Mouse (Mus musculus) lung, postnatal 0 days (tissue): ENCODE data around the gene Ecsit. TPM values are rescaled to one million over a fixed set of nuclear protein-coding genes. Genes with fewer than 3 reads are reported as not detected.

Source experiments
- ATAC-seq: fragments of 200-750 bp; cut with Nextera tagmentation; 2 replicates; pipeline ENCODE4 v1.8.0; 2017; ENCODE audit warnings: moderate library complexity
- DNase-seq: peaks from one replicate; pipeline ENCODE4 v3.0.0-alpha.2; 2016; ENCODE audit warnings: low spot score
- H3K27ac ChIP-seq: fragments of 300-500 bp; sonication (generic); 2 replicates; pipeline ENCODE4 v1.5.1; 2014; ENCODE audit warnings: antibody characterized with exemption, mild to moderate bottlenecking, low read length, mixed read lengths
- H3K27me3 ChIP-seq: fragments of 300-500 bp; sonication (generic); replicated peaks from 2 replicates; pipeline ENCODE4 v1.6.1; 2014; ENCODE audit warnings: low read length, mixed read lengths; ENCODE audit not compliant: insufficient read depth
- H3K36me3 ChIP-seq: fragments of 300-500 bp; sonication (generic); 2 replicates; pipeline ENCODE4 v1.6.1; 2014; ENCODE audit warnings: low read length, mixed read lengths; ENCODE audit not compliant: insufficient read depth
- H3K4me1 ChIP-seq: fragments of 300-500 bp; sonication (generic); 2 replicates; pipeline ENCODE4 v1.6.1; 2014; ENCODE audit warnings: antibody characterized with exemption, low read depth, low read length, mixed read lengths; ENCODE audit not compliant: insufficient read depth
- H3K4me2 ChIP-seq: fragments of 300-500 bp; sonication (generic); replicated peaks from 2 replicates; pipeline ENCODE4 v1.6.1; 2014; ENCODE audit warnings: low read depth, mild to moderate bottlenecking, low read length, moderate library complexity, mixed read lengths
- H3K4me3 ChIP-seq: fragments of 300-500 bp; sonication (generic); 2 replicates; pipeline ENCODE4 v1.5.1; 2014; ENCODE audit warnings: low read depth, low read length
- H3K9ac ChIP-seq: fragments of 300-500 bp; sonication (generic); replicated peaks from 2 replicates; pipeline ENCODE4 v1.6.1; 2014; ENCODE audit warnings: low read depth, mild to moderate bottlenecking
- H3K9me3 ChIP-seq: fragments of 300-500 bp; sonication (generic); 2 replicates; pipeline ENCODE4 v1.6.1; 2016; ENCODE audit warnings: low read length, mixed read lengths
- CTCF ChIP-seq: IDR thresholded peaks from 2 replicates; pipeline ENCODE4 v1.5.1; 2016; ENCODE audit warnings: antibody characterized with exemption, mild to moderate bottlenecking
- EP300 ChIP-seq: IDR thresholded peaks from 2 replicates; pipeline ENCODE4 v1.6.1; 2016; ENCODE audit warnings: antibody characterized with exemption, mild to moderate bottlenecking, control low read depth
- WGBS: fragments of 180-500 bp; shearing (Covaris S2); extraction: QIAGEN DNeasy Blood & Tissue Kit; methylation state at CpG from one replicate; pipeline ENCODE4 v1.1.7; 2014; 5-methylcytosine and 5-hydroxymethylcytosine counted together
- polyA plus RNA-seq: library from polyadenylated mRNA; unstranded; fragments of >200 nt; fragmentation: Nextera tagmentation; extraction: Ambion mirVana; gene quantifications from 2 replicates; pipeline ENCODE4 v1.2.1, GENCODE M21; 2015

Gene Ecsit
- polyA plus RNA-seq, 1 experiment from 2014 or later: 21.9 TPM

- Histone ChIP-seq H3K4me1 (no peaks in the 10 kb centered on the region; the same call in 1 of the 2 replicates), H3K27me3 (peaks cover 20% of the 10 kb centered on the region), H3K9me3 (no peaks in the 10 kb centered on the region), H3K36me3 (0 out of 2 replicates have a peak, but pooled peaks cover 4% of the 10 kb centered on the region), H3K27ac (no peak overlapping the region), H3K4me2 (no peak overlapping the region), H3K4me3 (no peak overlapping the region), H3K9ac (no peak overlapping the region)
- 83% methylated on average over 5 of the region's 9 CpGs for WGBS
- ATAC-seq (no peak), DNase-seq (no peak)
- no peak for TF ChIP-seq CTCF
- no peak for TF ChIP-seq EP300
Observed at GRCm38 (mm10) chr9:22057031-22057517, 28.2 kb downstream of the Ecsit start.

DNA sequence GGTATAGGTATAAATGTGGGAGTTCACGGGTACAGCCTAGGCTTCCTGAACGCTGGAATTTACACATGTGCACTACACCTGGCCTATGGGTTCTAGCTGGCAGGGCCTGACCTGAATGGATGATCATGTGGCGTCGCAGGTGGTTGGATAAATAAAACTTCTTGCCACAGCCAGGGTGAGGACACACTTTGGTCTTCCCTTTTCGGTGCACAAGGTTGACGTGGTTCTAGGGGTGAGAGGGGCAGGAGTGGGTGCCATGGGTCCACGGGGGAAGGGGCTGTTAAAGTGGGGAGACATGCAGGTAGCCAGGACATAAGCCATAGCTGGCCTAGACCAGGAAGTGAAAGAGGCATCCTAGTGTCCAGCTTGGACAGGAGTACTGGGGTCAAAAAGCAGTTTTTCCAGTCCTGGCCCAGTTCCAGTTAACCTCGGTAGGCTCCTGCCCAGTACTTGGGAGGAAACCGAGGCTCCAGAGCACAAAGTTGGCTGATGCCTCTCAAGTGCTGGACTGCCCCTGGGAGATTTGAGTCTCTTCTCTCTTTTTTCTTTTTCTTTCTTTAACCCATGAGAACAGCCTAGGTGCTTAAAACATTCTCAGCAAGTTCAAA, 28.8 kb downstream of the Ecsit start:
- TF ChIP-seq CTCF (no peak), EP300 (no peak)

DNA sequence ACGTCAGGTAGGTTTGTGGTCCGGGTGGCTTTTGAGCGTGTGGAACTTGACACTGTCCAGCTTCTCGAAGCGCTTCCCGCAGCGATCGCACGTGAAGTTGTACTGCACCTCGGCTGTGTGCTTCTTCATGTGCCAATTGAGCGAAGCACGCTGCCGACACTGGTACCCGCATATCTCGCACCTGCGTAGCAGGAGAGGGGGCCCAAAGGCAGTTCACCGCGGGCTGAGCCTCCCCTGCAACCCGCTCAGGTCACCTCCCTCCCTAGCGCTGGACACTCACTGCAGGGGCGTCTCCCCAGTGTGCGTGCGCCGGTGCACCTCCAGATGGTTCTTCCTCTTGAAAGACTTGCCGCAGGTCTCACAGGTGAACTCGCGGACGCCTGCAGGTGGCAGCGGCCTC, 29.5 kb downstream of the Ecsit start:
- WGBS: 28% methylated on average over 29 of the region's 29 CpGs
- TF ChIP-seq CTCF (no peak), EP300 (no peak)
- ATAC-seq: no peak

More for the DNA sequence above, 28.8 kb downstream of the Ecsit start:
- Histone ChIP-seq H3K36me3 (0 out of 2 replicates have a peak, but pooled peaks cover 4% of the 10 kb centered on the region), H3K9ac (no peak overlapping the region), H3K9me3 (no peaks in the 10 kb centered on the region), H3K4me2 (no peak overlapping the region), H3K4me1 (no peaks in the 10 kb centered on the region; the same call in 1 of the 2 replicates), H3K27me3 (peaks cover 27% of the 10 kb centered on the region), H3K4me3 (no peak overlapping the region), H3K27ac (no peak overlapping the region)
- 57% methylated on average over 9 of the region's 9 CpGs for WGBS
- ATAC-seq: no peak
- no peak for DNase-seq

GRCm38 (mm10) chr9:22054411-22055076, 30.7 kb downstream of the Ecsit start:
- no peak for TF ChIP-seq EP300
- peak; percentile 68 for TF ChIP-seq CTCF
- ATAC-seq (peak; percentile 54), DNase-seq (peak; percentile 74)
- Histone ChIP-seq H3K9me3 (no peaks in the 10 kb centered on the region), H3K4me3 (no peak overlapping the region), H3K4me1 (peaks cover 3% of the 10 kb centered on the region; the same call in 1 of the 2 replicates), H3K27me3 (peaks cover 39% of the 10 kb centered on the region), H3K36me3 (0 out of 2 replicates have a peak, but pooled peaks cover 4% of the 10 kb centered on the region), H3K27ac (no peak overlapping the region), H3K9ac (no peak overlapping the region), H3K4me2 (no peak overlapping the region)
- WGBS: 2% methylated on average over 32 of the region's 32 CpGs

More for the DNA sequence above, 29.5 kb downstream of the Ecsit start:
- Histone ChIP-seq H3K4me1 (peaks cover 3% of the 10 kb centered on the region; the same call in 1 of the 2 replicates), H3K27me3 (peaks cover 34% of the 10 kb centered on the region), H3K27ac (no peak overlapping the region), H3K9me3 (no peaks in the 10 kb centered on the region), H3K36me3 (0 out of 2 replicates have a peak, but pooled peaks cover 4% of the 10 kb centered on the region), H3K4me3 (no peak overlapping the region), H3K9ac (no peak overlapping the region), H3K4me2 (no peak overlapping the region)
- DNase-seq: no peak

DNA sequence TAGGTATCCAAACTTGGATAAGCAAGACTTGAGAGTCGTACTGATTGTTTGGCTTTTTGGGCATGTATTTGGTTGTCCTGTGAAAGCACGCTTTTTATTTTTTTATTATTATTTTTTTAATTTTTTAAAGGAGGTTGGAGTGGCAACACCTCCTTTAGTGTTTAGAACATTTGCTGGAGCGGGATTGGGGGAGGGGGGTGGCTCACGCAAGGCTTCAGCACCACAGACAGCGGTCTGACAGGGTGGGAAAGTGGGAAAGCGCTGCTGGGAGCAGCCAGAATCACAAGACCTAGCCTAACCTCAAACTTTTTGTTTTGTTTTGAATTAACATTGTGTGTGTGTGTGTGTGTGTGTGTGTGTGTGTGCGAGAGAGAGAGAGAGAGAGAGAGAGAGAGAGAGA, 31.6 kb downstream of the Ecsit start:
- Histone ChIP-seq H3K4me2 (no peak overlapping the region), H3K9ac (no peak overlapping the region), H3K4me1 (peaks cover 3% of the 10 kb centered on the region; the same call in 1 of the 2 replicates), H3K9me3 (no peaks in the 10 kb centered on the region), H3K27me3 (peaks cover 44% of the 10 kb centered on the region), H3K4me3 (no peak overlapping the region), H3K27ac (no peak overlapping the region), H3K36me3 (0 out of 2 replicates have a peak, but pooled peaks cover 4% of the 10 kb centered on the region)
- TF ChIP-seq CTCF (no peak), EP300 (no peak)
- DNase-seq (peak; percentile 21), ATAC-seq (no peak)
- WGBS: 23% methylated on average over 7 of the region's 7 CpGs

DNA sequence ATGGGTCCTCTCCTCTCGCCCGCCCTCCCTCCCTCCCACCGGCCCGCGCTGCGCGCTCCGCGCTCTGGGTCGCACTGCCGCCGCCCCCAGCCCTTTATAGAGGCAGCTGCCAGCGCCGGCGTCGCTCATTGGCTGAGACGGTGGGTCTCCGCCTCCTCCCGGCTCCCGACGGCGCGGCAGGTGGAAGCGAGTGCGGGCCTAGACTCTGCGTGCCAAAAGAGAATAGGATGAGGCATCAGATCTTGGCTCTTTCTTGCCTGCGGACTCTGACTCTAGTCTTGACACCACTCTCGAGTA, 33.3 kb downstream of the Ecsit start, which contains the start of gene Elavl3:
Gene Elavl3, minus strand, starts transcription at position 66 of the 297 bp plus-strand sequence.
- TF ChIP-seq EP300: no peak
- TF ChIP-seq CTCF: no peak
- H3K9me3 ChIP-seq: no peaks in the 10 kb centered on the region
- no peak within 1 kb of the TSS for H3K27ac ChIP-seq
- DNase-seq: no peak
- WGBS: 4% methylated on average over 18 of the region's 28 CpGs
- ATAC-seq: no peak
- peak within 1 kb of the TSS; percentile 48 for H3K4me2 ChIP-seq
- H3K9ac ChIP-seq: no peak within 1 kb of the TSS
- H3K4me3 ChIP-seq: peak within 1 kb of the TSS; percentile 25
- peaks cover 3% of the 10 kb centered on the region; the same call in 1 of the 2 replicates for H3K4me1 ChIP-seq
- H3K27me3 ChIP-seq: peaks cover 47% of the 10 kb centered on the region
- no peaks in the 10 kb centered on the region for H3K36me3 ChIP-seq
